Mouse (Mus musculus) yolk sac, embryonic 10.5 days (tissue): ENCODE results near the gene Bmp2k.
A peak's percentile ranks its signal among the peaks of the same experiment; 100 is the strongest.

Source experiments
- DNase-seq: peaks from one replicate; pipeline ENCODE4 v3.0.0-alpha.2; 2017; ENCODE audit warnings: low spot score

Bmp2k gene

DNA sequence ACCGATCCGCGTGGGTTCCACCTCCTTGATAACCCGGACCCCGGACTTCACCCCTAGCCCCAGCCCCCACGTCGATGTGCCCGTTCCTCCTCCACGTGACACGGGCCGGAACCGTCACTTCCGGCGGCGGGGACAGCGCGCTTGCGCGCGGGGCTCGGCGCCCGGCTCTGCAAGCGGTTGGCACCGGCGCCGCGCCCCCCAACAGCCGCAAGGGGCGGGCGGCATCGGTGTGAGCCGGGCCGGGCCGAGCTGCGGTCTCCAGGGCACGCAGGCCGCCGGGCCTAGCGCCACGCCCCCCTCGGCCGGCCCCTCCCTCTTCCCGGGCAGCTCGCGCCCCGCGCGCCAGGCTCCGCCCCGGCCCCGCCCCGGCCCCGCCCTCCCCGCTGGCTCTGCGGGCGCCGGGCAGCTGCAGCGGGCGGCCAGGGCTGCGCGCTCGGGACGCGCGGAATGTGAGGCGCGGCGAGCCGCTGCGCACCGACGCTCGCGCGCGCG is at the start of gene Bmp2k:
Bmp2k (plus strand) TSS at position 380 of the 492 bp plus-strand sequence.
- DNase-seq = peak; percentile 91

DNA sequence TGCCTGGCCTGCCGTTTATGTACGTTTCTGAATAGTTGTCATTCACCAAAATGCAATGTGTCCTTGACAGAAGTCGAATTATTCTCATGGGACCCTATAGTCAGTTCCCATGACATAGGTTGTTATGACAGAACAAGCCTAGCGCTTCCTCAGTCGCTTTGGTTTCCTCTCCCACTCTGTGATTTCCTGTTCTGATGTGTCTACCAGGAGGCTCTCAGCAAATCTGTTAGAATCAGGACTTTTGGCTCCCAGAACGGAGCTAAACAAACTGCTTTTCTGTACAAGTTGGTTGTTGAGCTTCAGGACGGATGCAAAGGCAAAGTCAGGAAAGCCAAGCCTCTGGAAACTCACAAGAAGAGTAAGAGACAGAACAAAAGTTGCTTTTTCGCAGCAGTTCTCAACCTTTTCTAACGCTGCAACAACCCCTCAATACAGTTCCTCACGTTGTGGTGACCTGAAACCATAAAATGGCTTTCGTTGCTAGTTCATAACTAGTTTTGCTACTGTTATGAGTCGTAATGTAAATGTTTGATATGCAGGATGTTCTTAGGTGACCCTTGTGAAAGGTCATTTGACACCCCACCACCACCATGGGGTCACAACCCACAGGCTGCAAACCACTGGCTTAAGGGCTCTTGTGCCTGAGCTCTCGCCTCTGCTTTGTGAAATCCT is 48.5 kb upstream of the Bmp2k start:
- DNase-seq = no peak

DNA sequence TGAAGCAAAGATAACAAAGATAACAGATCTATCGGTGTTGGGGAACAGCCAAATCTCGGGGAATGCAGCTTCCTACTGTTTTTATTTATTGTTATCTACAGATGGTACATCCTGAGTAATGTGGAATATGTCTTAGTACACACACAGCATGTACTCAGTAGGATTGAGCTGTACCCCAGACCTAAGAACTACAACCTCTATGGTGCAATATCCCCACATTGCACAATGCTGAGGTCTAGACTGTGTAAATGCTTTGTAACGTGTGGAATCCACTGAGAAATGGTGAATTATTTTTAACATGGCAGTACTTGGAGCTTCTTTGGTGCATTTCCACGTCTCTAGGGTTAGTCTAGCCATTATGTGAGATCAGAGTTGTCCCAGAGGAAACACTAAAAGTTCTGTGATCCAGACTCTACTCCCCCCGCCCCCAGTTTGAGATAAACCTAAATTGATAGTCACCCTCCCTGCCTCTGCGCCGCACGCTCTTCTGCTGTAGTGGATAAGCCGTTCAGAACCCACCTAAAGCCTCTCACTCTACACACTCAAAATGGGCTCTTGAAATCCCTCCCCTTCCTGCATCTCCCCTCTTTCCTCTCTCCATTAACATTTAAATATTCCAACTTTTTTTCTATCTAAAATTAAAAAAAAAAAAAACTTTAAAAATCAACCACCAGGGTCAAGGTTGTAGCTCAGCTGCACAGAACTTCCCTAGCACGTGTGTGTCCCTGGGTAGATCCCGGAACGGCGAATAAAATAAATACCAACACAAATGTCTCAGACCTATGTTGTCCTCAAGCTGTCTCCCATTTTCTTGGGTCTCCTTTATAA is 47.4 kb upstream of the Bmp2k start:
- DNase-seq = no peak

DNA sequence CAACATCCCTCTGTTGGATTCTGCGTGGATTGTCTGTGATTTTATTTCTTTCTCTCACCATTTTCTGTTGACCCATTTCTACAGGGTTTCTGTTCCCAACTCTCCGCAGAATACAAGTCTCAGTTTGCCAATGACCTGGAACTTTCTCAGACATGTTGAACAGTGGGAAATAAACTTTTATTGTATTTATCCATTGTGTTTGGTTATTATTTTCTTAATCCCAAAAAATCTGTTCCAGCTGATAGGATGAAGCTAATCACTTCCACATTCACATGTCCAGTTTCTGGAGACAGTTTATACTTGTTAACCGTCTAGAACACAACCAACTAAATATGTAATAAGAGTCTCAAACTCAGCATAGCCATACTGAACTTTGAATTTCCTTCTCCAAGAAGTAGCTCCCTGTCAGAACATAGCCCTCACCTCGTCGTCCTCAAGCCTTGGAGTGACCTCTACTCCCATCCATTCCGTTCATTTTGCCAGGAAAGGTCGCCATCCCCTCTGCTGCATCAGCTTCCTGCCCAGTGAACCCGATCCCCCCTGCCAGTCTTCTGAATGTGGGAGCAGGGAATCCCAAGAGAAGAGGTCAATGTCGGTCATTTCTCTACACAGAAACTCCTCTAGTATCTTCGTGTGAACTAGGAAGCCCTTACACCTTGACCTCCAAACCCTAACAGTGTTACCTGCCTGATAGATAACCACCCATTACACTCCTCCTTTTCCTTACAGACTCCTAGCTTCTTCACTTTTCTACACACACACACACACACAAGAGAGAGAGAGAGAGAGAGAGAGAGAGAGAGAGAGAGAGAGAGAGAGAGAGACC is 46.6 kb upstream of the Bmp2k start:
- DNase-seq = no peak

DNA sequence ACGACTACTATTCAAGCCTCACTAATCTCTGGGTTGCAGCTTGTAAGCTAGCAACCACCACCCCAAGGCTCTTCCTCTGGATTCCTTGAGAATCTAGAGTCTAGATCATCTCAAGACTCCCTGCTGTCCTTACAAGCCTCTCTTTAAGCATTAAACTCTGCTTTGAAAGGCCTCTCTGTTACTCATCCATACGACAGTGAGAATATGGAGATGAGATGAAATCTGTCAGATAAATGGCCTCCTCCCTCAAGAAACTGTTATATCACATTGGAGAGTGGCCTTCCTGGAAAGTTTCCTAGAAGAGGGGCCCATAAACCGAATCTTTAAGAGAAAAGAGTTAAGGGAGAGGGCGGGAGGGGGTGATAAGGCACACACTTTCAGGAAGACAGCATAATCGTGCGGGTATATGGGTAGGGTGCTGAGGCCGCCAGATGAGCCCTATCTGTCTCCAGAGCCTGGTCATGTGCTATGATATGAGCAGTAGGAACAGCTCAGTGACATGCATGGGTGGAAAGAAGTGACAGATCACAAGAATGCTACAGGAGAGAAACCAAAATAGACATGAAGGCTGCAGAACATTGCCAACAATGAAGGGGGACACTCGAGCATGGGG is 45.9 kb upstream of the Bmp2k start:
- peak; percentile 32 for DNase-seq

DNA sequence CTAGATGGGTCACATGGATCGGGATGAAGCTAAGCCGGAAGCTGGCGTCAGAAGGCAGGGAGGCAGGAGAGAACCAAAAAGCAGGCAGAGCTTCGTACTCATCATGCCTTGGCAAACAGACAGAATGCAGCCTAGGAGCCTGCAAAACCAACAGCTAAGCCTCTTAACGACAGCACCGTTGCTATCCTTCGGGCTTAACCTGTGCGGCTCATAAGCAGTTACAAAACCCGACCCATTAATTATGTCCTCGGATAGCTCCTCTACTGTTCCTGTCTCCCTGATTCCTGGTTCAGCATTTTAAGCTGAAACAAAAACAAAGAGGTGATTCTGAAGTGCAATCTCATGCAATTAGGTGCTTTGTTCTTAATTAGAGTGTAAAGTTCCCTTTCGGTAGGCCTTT is 43.4 kb upstream of the Bmp2k start:
- no peak for DNase-seq

DNA sequence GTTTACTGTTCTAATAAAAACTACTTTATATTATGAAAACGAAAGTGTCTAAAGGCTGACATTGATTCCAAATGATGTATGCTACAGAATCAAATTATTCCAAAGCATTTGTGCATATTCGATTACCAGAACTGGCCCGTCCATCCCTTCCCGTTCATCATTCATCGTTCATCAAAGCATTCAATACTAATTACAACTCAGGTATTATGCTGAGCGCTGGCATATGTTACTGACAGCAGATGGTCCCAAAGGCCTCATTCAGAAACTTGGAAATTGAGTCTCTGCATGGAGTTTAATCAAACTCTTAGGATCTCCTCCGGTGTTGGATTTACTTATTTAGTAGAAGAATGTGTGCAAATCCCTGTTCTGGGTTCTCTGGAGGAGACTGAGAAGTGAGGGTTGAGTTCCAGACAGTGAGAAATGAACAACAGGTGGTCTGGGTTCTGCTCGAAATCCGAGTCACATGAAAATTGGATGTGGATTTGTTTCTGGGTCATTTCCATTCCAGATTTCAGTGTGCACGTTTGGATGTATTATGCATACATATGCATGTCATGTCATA is 42.9 kb upstream of the Bmp2k start:
- no peak for DNase-seq

DNA sequence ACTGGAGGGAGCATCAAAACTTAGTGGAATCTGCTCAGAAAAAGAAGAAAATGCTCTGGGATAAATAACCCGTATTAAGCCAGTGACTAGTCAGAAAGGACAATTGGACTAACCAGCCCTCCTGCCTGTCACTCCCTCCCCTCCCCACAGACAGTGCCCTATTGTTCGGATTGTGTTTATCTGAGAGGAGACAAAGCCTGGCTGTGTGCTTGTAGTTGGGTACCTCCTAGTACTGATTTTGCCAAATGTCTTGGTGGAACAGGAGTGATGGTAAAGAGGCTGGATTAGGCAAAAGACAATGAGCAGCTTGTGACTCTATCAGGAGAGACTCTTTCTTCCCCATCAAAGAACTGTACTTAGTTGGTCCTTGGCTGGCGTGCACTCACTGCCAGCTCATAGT is 40.6 kb upstream of the Bmp2k start:
- no peak for DNase-seq

DNA sequence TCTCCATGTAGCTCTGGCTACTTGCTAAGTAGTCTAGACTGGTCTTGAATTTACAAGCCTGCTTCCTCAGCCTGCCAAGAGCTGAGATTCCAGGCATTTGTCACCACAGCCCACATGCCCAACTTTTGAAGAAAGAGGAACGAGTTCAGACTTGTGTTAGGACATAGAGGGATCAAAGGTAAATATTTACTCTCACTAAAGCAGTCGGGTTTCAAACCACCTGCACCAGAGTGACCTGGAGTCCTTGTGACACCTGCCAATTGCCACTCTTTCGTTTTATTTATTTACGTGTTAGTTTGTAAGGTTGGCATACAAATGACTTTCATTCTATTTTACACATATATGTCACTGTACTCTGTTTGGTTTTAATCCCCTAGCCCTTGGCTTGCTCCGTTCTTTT is 36.4 kb upstream of the Bmp2k start:
- DNase-seq = no peak

DNA sequence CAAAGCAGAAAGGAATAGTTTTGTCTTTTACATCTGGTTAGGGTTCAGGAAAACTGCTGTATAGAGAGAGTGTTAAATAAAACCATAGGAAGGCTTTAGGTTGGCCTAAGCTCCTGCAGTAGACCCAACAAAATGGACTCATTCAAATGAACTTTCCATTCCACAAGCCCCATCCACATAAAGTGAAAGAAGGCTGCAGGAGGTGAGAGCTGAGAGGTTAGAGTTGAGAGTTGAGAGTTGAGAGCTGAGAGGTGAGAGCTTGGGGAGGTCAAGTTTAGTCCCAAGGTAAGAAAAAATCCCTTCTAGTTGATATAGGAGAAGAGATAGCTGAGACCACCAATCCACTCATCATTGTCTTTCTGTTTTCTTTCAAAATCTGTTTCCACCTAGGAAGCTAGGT is 35.6 kb upstream of the Bmp2k start:
- DNase-seq = no peak

DNA sequence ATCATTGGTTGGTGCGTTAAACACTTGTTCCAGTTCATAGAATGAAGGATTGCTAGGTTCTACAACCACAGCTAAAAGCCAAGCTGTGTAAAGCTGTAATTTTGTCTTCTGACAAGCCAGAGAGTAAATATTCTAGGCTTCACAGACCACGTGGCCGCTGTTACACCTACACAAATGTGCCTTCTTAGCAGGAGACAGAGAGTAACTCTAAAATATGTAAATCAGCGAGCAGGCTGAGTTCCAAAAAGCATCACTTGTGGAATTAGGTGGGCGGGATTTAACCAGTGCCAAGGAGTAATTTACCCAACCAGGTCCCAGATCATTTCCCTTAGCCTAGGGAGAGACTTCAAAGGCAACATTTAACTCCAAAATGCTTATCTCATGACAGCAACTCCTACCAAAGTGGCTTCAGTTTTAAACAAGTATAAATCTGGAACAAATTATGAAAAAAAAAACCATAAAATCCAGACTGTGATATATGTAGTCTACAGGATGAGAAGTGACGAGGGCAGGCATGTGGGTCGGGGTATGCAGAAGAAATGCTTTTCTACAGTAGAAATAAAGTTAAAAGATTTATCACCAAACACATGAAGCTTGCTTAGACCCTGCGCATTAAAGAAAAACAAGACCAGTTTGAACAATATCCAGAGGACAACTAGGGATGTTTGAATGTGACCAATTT is 35.1 kb upstream of the Bmp2k start:
- DNase-seq = no peak

DNA sequence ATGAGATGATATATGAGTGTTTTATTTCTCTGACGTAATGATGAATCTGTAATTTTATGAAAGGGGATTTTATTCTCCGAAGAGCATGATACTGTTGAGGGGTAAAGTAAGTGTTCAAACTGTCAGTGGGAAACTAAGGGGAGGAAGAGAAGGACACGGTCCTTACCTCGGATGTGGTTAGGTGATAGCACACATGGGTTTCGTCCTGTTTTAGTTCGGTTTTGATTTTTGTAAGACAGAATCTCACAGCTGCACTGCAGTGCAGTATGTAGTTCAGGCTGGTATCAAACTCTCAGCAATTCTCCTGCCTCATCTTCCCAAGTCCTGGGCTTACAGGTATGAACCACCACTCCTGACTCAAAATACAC is 34.6 kb upstream of the Bmp2k start:
- DNase-seq = no peak

DNA sequence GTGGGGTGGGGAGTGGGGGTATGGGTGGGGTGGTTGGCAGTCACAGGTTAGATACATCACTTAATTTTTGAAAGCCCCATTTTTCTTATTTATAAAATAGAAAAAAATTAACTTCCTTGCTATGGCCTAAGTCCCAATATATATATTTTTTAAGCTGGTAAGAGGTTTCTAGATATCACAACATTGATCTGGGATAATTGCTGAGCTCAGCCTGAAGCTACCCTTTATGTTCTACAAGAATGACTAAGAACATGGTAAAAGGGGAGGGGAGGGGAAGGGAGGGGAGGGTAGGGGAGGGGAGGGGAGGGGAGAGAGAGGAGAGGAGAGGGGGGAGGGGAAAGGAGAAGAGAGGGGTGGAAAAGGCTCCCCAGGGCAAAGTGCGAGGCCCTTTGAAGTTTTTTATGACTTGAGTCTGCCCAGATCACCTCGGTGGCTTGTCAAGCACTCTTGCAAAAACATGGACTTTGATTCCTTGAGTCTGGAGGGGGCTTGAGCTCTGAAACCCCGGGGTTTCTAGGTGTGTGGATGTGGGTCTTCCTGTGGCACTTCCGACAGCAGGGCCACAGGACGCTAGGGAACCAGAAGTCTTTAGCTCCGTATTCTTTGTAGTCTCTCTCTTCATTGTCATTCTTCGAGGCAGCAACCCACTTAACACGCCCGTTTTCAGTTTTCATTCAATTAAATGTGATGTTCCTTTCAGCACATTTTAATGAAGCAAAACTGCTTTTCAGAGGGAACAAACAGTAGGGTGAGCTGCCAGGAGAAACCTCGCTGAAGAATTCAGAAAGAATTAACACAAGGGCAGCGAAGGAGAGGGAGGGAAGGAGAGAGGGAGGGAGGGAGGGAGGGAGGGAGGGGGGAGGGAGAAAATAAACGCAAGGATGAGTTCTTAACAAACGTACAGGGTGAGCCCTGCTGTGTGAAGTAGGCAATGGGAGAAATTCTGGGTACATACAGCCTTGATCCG is 33.1 kb upstream of the Bmp2k start:
- peak; percentile 83 for DNase-seq

DNA sequence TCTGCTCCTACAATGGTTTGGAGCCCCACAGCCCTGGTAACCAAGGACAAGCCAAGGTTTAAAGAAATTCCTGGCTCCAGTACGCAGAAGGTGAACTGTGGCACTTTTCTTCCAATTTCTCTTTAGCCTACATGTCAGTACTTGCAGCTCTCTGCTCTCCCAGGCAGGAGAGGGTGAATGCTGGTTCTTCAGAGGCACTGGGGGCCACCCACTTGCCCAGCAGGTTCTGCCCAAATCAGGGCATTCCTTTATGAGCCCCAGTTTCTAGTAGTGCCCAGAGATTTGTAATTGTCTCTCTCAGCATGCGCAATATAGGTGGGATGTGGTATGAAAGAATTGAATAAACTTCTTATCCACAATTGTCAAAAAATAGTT is 32.5 kb upstream of the Bmp2k start:
- peak; percentile 32 for DNase-seq

DNA sequence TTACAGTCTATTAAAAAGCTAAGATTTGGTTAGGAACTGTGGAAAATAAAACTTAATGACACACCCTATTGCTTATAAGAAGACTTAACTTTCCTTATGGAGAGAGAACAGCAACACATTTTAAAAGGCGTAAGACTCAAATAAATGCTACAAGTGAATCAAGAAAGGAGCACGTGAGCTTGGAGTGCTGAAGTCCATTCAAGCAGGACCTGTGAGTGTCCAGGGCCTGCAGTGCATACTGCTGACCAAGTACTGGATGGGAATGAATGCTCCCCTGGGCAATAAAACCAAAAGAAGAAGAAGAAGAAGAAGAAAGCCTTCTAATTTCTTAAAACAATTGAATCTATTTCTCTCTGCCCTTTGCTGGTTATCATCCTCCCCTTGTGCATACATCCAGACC is 32.0 kb upstream of the Bmp2k start:
- DNase-seq = peak; percentile 43

DNA sequence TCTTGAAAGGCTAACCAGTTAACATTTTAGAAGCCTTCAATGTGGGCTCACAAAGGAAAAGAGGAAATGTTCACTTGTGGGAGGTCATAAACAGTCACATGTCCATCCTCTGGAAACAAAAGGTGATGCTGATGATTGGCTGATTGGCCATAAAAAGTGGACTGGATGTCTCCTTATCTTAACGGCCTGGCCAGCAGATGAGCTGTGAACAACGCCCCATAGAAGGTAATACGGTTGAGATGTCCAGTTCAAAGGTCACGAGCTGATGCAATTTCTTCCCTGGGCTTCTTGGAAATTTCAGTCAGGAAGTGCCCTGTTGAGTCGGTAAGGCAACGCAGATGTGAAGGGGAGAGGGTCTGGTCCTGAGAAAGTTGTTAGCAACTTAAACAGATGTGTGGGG is 28.9 kb upstream of the Bmp2k start:
- peak; percentile 89 for DNase-seq

DNA sequence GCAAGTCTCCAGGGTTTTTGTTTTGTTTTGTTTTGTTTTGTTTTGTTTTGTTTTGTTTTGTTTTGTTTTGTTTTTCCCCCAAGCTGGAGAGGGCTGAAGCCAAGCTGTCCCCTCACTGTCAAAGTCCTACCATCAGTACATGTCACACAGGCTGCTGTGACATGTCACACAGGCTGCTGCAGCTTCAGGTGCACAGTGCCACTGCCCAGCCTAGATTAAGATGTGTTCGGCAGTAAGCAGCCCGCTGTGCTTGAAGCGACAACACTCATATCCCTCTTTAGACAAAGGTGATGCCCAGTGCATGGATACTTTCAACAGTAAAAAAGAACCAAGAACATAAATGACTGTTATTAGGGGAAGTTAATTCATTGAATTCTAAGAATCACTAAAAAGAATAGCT is 28.5 kb upstream of the Bmp2k start:
- no peak for DNase-seq

DNA sequence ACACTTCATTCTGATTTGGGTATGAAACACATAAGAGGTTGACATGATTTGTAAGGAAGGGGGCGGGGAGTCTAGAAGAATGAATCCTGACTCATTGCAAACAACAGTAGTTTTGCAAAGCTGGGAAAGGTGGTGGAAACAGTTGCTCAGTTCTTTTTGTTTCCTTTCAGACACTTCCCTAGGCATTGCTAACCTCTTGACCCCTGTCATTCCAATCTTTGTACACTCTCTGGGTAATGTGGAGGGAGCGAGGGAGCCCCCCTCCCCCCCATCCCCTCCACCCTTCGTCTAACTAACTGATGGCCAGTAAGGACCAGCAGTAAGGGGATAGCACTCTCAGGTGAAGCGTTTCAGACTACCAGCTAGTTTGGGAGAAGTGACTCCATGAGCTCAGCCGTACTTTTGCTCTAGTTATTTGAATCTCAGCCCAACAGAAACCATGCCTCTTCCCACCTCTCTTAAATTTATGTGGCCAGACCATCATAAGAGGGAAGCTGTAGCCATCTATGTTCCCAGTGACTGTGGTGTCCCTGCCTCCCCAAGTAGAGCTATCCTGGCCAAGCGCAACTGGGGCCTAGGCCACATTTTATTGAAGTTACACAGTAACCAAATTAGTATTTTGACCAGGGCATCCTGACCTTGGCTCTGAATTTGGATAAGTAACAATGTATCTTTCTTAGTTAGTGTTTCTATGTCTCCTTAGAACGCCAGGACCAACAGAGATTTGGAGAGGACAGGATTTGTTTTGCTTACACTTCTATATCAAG is 27.6 kb upstream of the Bmp2k start:
- peak; percentile 57 for DNase-seq

DNA sequence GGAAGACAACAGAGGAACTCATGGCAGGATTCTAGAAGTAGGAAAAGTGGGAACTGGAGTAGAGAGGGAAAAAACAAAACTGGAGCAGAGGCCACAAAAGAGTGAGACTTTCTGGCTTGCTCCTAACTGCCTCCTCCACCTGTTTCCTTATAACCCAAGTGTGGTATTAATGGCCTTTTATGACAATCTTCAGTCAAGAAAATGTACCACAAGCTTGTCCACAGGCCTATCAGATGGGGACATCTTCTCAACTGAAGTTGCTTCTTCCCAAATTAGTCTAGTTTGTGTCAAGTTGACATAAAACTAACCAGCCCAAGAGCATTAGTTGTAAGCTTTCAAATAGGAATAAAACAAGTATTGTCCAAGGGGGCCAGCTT is 27.0 kb upstream of the Bmp2k start:
- no peak for DNase-seq
